Mouse (Mus musculus): ENCODE results near the gene Cmah. TPM values are rescaled to one million over a fixed set of nuclear protein-coding genes. Genes with fewer than 3 reads are reported as not detected.

Gene Cmah
- polyA plus RNA-seq, 1 experiment: 0.34 TPM

- no peak overlapping the region for H3K4me2 ChIP-seq (ENCODE audit: low read depth)
- no peak overlapping the region for H3ac ChIP-seq (ENCODE audit: control insufficient read depth, insufficient read length)
- no peaks in the 10 kb centered on the region for H3K79me2 ChIP-seq (ENCODE audit: control insufficient read depth, insufficient read depth)
- no peak overlapping the region for H3K4me3 ChIP-seq
- TF ChIP-seq POLR2A (IDR thresholded peaks at IDR 0.05; ENCODE audit: insufficient read length, low read depth) (no peak), SRF (IDR thresholded peaks at IDR 0.05; ENCODE audit: control insufficient read depth, insufficient read length, low read depth) (no peak), TCF12 (IDR thresholded peaks at IDR 0.05; ENCODE audit: insufficient read depth, poor library complexity, severe bottlenecking) (no peak), MYOG (IDR thresholded peaks at IDR 0.05; ENCODE audit: control insufficient read depth in 1 of 3, insufficient read depth in 1 of 3, insufficient read length in 2 of 3, low read depth in 2 of 3) (no peak), USF1 (IDR thresholded peaks at IDR 0.05; ENCODE audit: low read depth) (no peak), MAX (IDR thresholded peaks at IDR 0.05; ENCODE audit: low read depth) (no peak), REST (IDR thresholded peaks at IDR 0.05; ENCODE audit: insufficient read depth, insufficient read length) (no peak), MYOD1 (IDR thresholded peaks at IDR 0.05; ENCODE audit: control insufficient read depth in 1 of 3, insufficient read length in 2 of 3, low read depth in 2 of 3) (no peak), POLR2AphosphoS2 (IDR thresholded peaks at IDR 0.05; ENCODE audit: insufficient read length, low read depth) (no peak), CEBPB (IDR thresholded peaks at IDR 0.05; ENCODE audit: insufficient read depth, poor library complexity, severe bottlenecking) (no peak), TCF3 (IDR thresholded peaks at IDR 0.05; ENCODE audit: insufficient read length, low read depth) (no peak), E2F4 (IDR thresholded peaks at IDR 0.05; ENCODE audit: insufficient read depth) (no peak)
- H3K27me3 ChIP-seq (ENCODE audit: control insufficient read depth, insufficient read depth, insufficient read length): peaks cover 6% of the 10 kb centered on the region
- H3K36me3 ChIP-seq (ENCODE audit: control insufficient read depth, insufficient read depth): no peaks in the 10 kb centered on the region
These were observed 88.5 kb downstream of the Cmah start for GRCm38 (mm10) chr13:24415506-24416206.

- Histone ChIP-seq H3K79me2 (ENCODE audit: control insufficient read depth, insufficient read depth) (no peaks in the 10 kb centered on the region), H3K36me3 (ENCODE audit: control insufficient read depth, insufficient read depth) (no peaks in the 10 kb centered on the region), H3K27me3 (ENCODE audit: control insufficient read depth, insufficient read depth, insufficient read length) (peaks cover 6% of the 10 kb centered on the region), H3K4me2 (ENCODE audit: low read depth) (no peak overlapping the region), H3ac (ENCODE audit: control insufficient read depth, insufficient read length) (no peak overlapping the region), H3K4me3 (no peak overlapping the region)
- no peak for TF ChIP-seq REST (IDR thresholded peaks at IDR 0.05; ENCODE audit: insufficient read depth, insufficient read length)
- no peak for TF ChIP-seq USF1 (IDR thresholded peaks at IDR 0.05; ENCODE audit: low read depth)
- no peak for TF ChIP-seq CEBPB (IDR thresholded peaks at IDR 0.05; ENCODE audit: insufficient read depth, poor library complexity, severe bottlenecking)
- TF ChIP-seq MYOD1 (IDR thresholded peaks at IDR 0.05; ENCODE audit: control insufficient read depth in 1 of 3, insufficient read length in 2 of 3, low read depth in 2 of 3): no peak
- TF ChIP-seq TCF12 (IDR thresholded peaks at IDR 0.05; ENCODE audit: insufficient read depth, poor library complexity, severe bottlenecking): no peak
- TF ChIP-seq MAX (IDR thresholded peaks at IDR 0.05; ENCODE audit: low read depth): no peak
- no peak for TF ChIP-seq POLR2A (IDR thresholded peaks at IDR 0.05; ENCODE audit: insufficient read length, low read depth)
- TF ChIP-seq POLR2AphosphoS2 (IDR thresholded peaks at IDR 0.05; ENCODE audit: insufficient read length, low read depth): no peak
- no peak for TF ChIP-seq MYOG (IDR thresholded peaks at IDR 0.05; ENCODE audit: control insufficient read depth in 1 of 3, insufficient read depth in 1 of 3, insufficient read length in 2 of 3, low read depth in 2 of 3)
- TF ChIP-seq SRF (IDR thresholded peaks at IDR 0.05; ENCODE audit: control insufficient read depth, insufficient read length, low read depth): no peak
- TF ChIP-seq TCF3 (IDR thresholded peaks at IDR 0.05; ENCODE audit: insufficient read length, low read depth): no peak
These were observed 89.2 kb downstream of the Cmah start for GRCm38 (mm10) chr13:24416409-24416808.

- peaks cover 15% of the 10 kb centered on the region for H3K27me3 ChIP-seq (ENCODE audit: control insufficient read depth, insufficient read depth, insufficient read length)
- H3K4me3 ChIP-seq: no peak overlapping the region
- H3K79me2 ChIP-seq (ENCODE audit: control insufficient read depth, insufficient read depth): no peaks in the 10 kb centered on the region
- TF ChIP-seq TCF12 (IDR thresholded peaks at IDR 0.05; ENCODE audit: insufficient read depth, poor library complexity, severe bottlenecking) (no peak), MAX (IDR thresholded peaks at IDR 0.05; ENCODE audit: low read depth) (no peak), TCF3 (IDR thresholded peaks at IDR 0.05; ENCODE audit: insufficient read length, low read depth) (no peak), POLR2A (IDR thresholded peaks at IDR 0.05; ENCODE audit: insufficient read length, low read depth) (no peak), REST (IDR thresholded peaks at IDR 0.05; ENCODE audit: insufficient read depth, insufficient read length) (no peak), USF1 (IDR thresholded peaks at IDR 0.05; ENCODE audit: low read depth) (no peak), SRF (IDR thresholded peaks at IDR 0.05; ENCODE audit: control insufficient read depth, insufficient read length, low read depth) (no peak), CEBPB (IDR thresholded peaks at IDR 0.05; ENCODE audit: insufficient read depth, poor library complexity, severe bottlenecking) (no peak), MYOD1 (IDR thresholded peaks at IDR 0.05; ENCODE audit: control insufficient read depth in 1 of 3, insufficient read length in 2 of 3, low read depth in 2 of 3) (no peak), MYOG (IDR thresholded peaks at IDR 0.05; ENCODE audit: control insufficient read depth in 1 of 3, insufficient read depth in 1 of 3, insufficient read length in 2 of 3, low read depth in 2 of 3) (no peak), POLR2AphosphoS2 (IDR thresholded peaks at IDR 0.05; ENCODE audit: insufficient read length, low read depth) (no peak), E2F4 (IDR thresholded peaks at IDR 0.05; ENCODE audit: insufficient read depth) (no peak)
- H3ac ChIP-seq (ENCODE audit: control insufficient read depth, insufficient read length): no peak overlapping the region
- H3K4me2 ChIP-seq (ENCODE audit: low read depth): no peak overlapping the region
- H3K36me3 ChIP-seq (ENCODE audit: control insufficient read depth, insufficient read depth): no peaks in the 10 kb centered on the region
These were observed 90.8 kb downstream of the Cmah start for GRCm38 (mm10) chr13:24418024-24418423.

DNA sequence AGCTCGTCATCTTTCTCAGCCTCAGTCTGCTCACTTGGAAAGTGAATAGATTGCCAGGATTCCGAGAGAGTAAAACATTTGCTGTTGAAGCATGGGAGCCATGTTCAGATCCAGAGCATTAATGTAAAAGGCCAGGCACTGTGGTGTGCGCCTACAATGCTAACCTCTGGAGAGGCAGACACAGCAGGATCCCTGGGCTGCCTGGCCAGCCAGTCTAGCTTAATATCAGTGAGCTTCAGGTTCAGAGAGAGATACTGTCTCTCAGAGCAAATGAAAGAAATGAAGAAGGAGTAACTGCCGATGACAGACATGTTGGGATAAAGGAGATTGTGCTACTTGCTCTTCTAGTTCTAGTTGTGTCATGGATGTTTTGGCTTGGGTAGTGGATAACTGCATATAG lies 91.6 kb downstream of the Cmah start:
- H3ac ChIP-seq (ENCODE audit: control insufficient read depth, insufficient read length): no peak overlapping the region
- no peak overlapping the region for H3K4me2 ChIP-seq (ENCODE audit: low read depth)
- peaks cover 15% of the 10 kb centered on the region for H3K27me3 ChIP-seq (ENCODE audit: control insufficient read depth, insufficient read depth, insufficient read length)
- no peaks in the 10 kb centered on the region for H3K36me3 ChIP-seq (ENCODE audit: control insufficient read depth, insufficient read depth)
- H3K79me2 ChIP-seq (ENCODE audit: control insufficient read depth, insufficient read depth): no peaks in the 10 kb centered on the region
- H3K4me3 ChIP-seq: no peak overlapping the region
- no peak for TF ChIP-seq MYOD1 (IDR thresholded peaks at IDR 0.05; ENCODE audit: control insufficient read depth in 1 of 3, insufficient read length in 2 of 3, low read depth in 2 of 3)
- no peak for TF ChIP-seq E2F4 (IDR thresholded peaks at IDR 0.05; ENCODE audit: insufficient read depth)
- no peak for TF ChIP-seq REST (IDR thresholded peaks at IDR 0.05; ENCODE audit: insufficient read depth, insufficient read length)
- no peak for TF ChIP-seq POLR2A (IDR thresholded peaks at IDR 0.05; ENCODE audit: insufficient read length, low read depth)
- TF ChIP-seq MAX (IDR thresholded peaks at IDR 0.05; ENCODE audit: low read depth): no peak
- no peak for TF ChIP-seq MYOG (IDR thresholded peaks at IDR 0.05; ENCODE audit: control insufficient read depth in 1 of 3, insufficient read depth in 1 of 3, insufficient read length in 2 of 3, low read depth in 2 of 3)
- no peak for TF ChIP-seq TCF3 (IDR thresholded peaks at IDR 0.05; ENCODE audit: insufficient read length, low read depth)
- TF ChIP-seq POLR2AphosphoS2 (IDR thresholded peaks at IDR 0.05; ENCODE audit: insufficient read length, low read depth): no peak
- TF ChIP-seq TCF12 (IDR thresholded peaks at IDR 0.05; ENCODE audit: insufficient read depth, poor library complexity, severe bottlenecking): no peak
- TF ChIP-seq SRF (IDR thresholded peaks at IDR 0.05; ENCODE audit: control insufficient read depth, insufficient read length, low read depth): no peak
- no peak for TF ChIP-seq USF1 (IDR thresholded peaks at IDR 0.05; ENCODE audit: low read depth)
- no peak for TF ChIP-seq CEBPB (IDR thresholded peaks at IDR 0.05; ENCODE audit: insufficient read depth, poor library complexity, severe bottlenecking)

Measured in myocyte (in vitro differentiated cells).